8 mouse cellular contexts compared by ENCODE assay signal in genomic region chr11:78534516-78534915, GRCm38 (mm10). TPM values are rescaled to one million over a fixed set of nuclear protein-coding genes. Genes with fewer than 3 reads are reported as not detected.
DNase-seq lines count a peak whose midpoint lies in the region; ATAC-seq lines count a peak whose summit lies in the region.

No protein-coding gene starts in this region.

- H3K4me3 ChIP-seq in heart, embryonic 13.5 days: peak overlapping the region; percentile 86
- no peak overlapping the region for H3K4me3 ChIP-seq in hindbrain, embryonic 16.5 days (ENCODE audit: low read length)
- H3K4me3 ChIP-seq in midbrain, embryonic 14.5 days (replicated peaks; ENCODE audit: low read depth, low read length): 0 out of 2 replicates have a peak overlapping the region, but pooled peaks have one; percentile 78

- peak overlapping the region; percentile 85 for H3K4me2 ChIP-seq in heart, embryonic 13.5 days
- peak overlapping the region; percentile 67 for H3K4me2 ChIP-seq in hindbrain, embryonic 16.5 days (ENCODE audit: low read length)
- H3K4me2 ChIP-seq in midbrain, embryonic 14.5 days (ENCODE audit: low read length): peak overlapping the region; percentile 67

- no peaks in the 10 kb centered on the region for H3K9me3 ChIP-seq in heart, embryonic 13.5 days
- H3K9me3 ChIP-seq in hindbrain, embryonic 16.5 days (ENCODE audit: control insufficient read depth, low read length): no peaks in the 10 kb centered on the region
- no peaks in the 10 kb centered on the region for H3K9me3 ChIP-seq in midbrain, embryonic 14.5 days (ENCODE audit: control insufficient read depth, low read length)

- H3K9ac ChIP-seq in heart, embryonic 13.5 days: peak overlapping the region; percentile 93
- no peak overlapping the region for H3K9ac ChIP-seq in hindbrain, embryonic 16.5 days (ENCODE audit: low read depth, low read length)
- no peak overlapping the region for H3K9ac ChIP-seq in midbrain, embryonic 14.5 days (replicated peaks; ENCODE audit: low read length)

- H3K27ac ChIP-seq in heart, embryonic 13.5 days (replicated peaks): peak overlapping the region; percentile 98
- no peak overlapping the region for H3K27ac ChIP-seq in hindbrain, embryonic 16.5 days (ENCODE audit: low read depth, low read length)
- no peak overlapping the region for H3K27ac ChIP-seq in midbrain, embryonic 14.5 days (replicated peaks; ENCODE audit: low read depth, low read length)

- H3K27me3 ChIP-seq in heart, embryonic 13.5 days (replicated peaks): no peaks in the 10 kb centered on the region
- no peaks in the 10 kb centered on the region for H3K27me3 ChIP-seq in hindbrain, embryonic 16.5 days (replicated peaks; ENCODE audit: control insufficient read depth, insufficient read depth, low read length)
- H3K27me3 ChIP-seq in midbrain, embryonic 14.5 days (ENCODE audit: control insufficient read depth, insufficient read depth, low read length): no peaks in the 10 kb centered on the region

- DNase-seq in heart, postnatal 36 days: no peak
- DNase-seq in R1 (ENCODE audit: low read depth, low spot score): peak; percentile 23
- no peak for DNase-seq in midbrain, embryonic 14.5 days
- DNase-seq in spleen, adult 12 weeks (ENCODE audit: low spot score): no peak
- DNase-seq in layer of hippocampus, adult 9-11 months: no peak
- no peak for DNase-seq in cerebellum, adult 18-20 months

- ATAC-seq in heart, embryonic 13.5 days (ENCODE audit: extremely low read depth, insufficient number of reproducible peaks, low FRiP score, low TSS enrichment): no peak
- no peak for ATAC-seq in hindbrain, embryonic 16.5 days
- no peak for ATAC-seq in midbrain, embryonic 14.5 days (ENCODE audit: low FRiP score, low TSS enrichment)

- intact Hi-C loops in heart, postnatal 36 days (cut with DNase I): no loop called here

- peaks cover 43% of the 10 kb centered on the region for H3K36me3 ChIP-seq in heart, embryonic 13.5 days
- H3K36me3 ChIP-seq in hindbrain, embryonic 16.5 days (ENCODE audit: control insufficient read depth, insufficient read depth, low read length): peaks cover 8% of the 10 kb centered on the region; the same call in 1 of the 2 replicates
- H3K36me3 ChIP-seq in midbrain, embryonic 14.5 days (ENCODE audit: control insufficient read depth, insufficient read depth, low read length): peaks cover 24% of the 10 kb centered on the region

- peaks cover 50% of the 10 kb centered on the region for H3K4me1 ChIP-seq in heart, embryonic 13.5 days
- peaks cover 26% of the 10 kb centered on the region for H3K4me1 ChIP-seq in hindbrain, embryonic 16.5 days (ENCODE audit: control insufficient read depth, insufficient read depth, low read depth, low read length)
- peaks cover 22% of the 10 kb centered on the region for H3K4me1 ChIP-seq in midbrain, embryonic 14.5 days (ENCODE audit: control insufficient read depth, insufficient read depth, low read length)

- 70% methylated on average over 4 of the region's 4 CpGs for WGBS in heart, embryonic 13.5 days
- WGBS in hindbrain, embryonic 16.5 days: 90% methylated on average over 4 of the region's 4 CpGs
- 95% methylated on average over 4 of the region's 4 CpGs for WGBS in midbrain, embryonic 14.5 days

RNA-seq across cellular contexts. Expression of gene Tnfaip1, which starts 1.6 kb away (rescaled TPM):
- polyA plus RNA-seq in heart, embryonic 13.5 days (2015; fragmentation: Nextera tagmentation; extraction: Ambion mirVana): 71.9 and 77.1 TPM in 2 replicates
- 10 to 100 TPM; 38.4 to 42.1 TPM for total RNA-seq in heart, postnatal 36 days (2021)
- 69.3 and 70.8 TPM in 2 replicates for polyA plus RNA-seq in hindbrain, embryonic 16.5 days (2015; fragmentation: Nextera tagmentation; extraction: Ambion mirVana)
- polyA plus RNA-seq in midbrain, embryonic 14.5 days (2014; fragmentation: Nextera tagmentation; extraction: Ambion mirVana): 51.7 and 58.4 TPM in 2 replicates

RNA-seq across cellular contexts. Expression of gene Ift20, which starts 1.6 kb away (rescaled TPM):
- 95.5 and 107 TPM in 2 replicates for polyA plus RNA-seq in heart, embryonic 13.5 days (2015; fragmentation: Nextera tagmentation; extraction: Ambion mirVana)
- total RNA-seq in heart, postnatal 36 days (2021): 10 to 100 TPM; 39.1 to 42.9 TPM
- polyA plus RNA-seq in hindbrain, embryonic 16.5 days (2015; fragmentation: Nextera tagmentation; extraction: Ambion mirVana): 118 and 124 TPM in 2 replicates
- polyA plus RNA-seq in midbrain, embryonic 14.5 days (2014; fragmentation: Nextera tagmentation; extraction: Ambion mirVana): 133 and 135 TPM in 2 replicates

RNA-seq across cellular contexts. Expression of gene Tmem97, which starts 16.1 kb away (rescaled TPM):
- 58.3 and 68.1 TPM in 2 replicates for polyA plus RNA-seq in heart, embryonic 13.5 days (2015; fragmentation: Nextera tagmentation; extraction: Ambion mirVana)
- total RNA-seq in heart, postnatal 36 days (2021): 1 to 10 TPM; 4.8 to 5.1 TPM
- polyA plus RNA-seq in hindbrain, embryonic 16.5 days (2015; fragmentation: Nextera tagmentation; extraction: Ambion mirVana): 44.0 and 48.3 TPM in 2 replicates
- 32.0 and 32.8 TPM in 2 replicates for polyA plus RNA-seq in midbrain, embryonic 14.5 days (2014; fragmentation: Nextera tagmentation; extraction: Ambion mirVana)

RNA-seq across cellular contexts. Expression of gene Poldip2, which starts 22.5 kb away (rescaled TPM):
- polyA plus RNA-seq in heart, embryonic 13.5 days (2015; fragmentation: Nextera tagmentation; extraction: Ambion mirVana): 139 and 151 TPM in 2 replicates
- total RNA-seq in heart, postnatal 36 days (2021): 100 to 1,000 TPM; 151 to 156 TPM
- polyA plus RNA-seq in hindbrain, embryonic 16.5 days (2015; fragmentation: Nextera tagmentation; extraction: Ambion mirVana): 189 and 196 TPM in 2 replicates
- 165 and 171 TPM in 2 replicates for polyA plus RNA-seq in midbrain, embryonic 14.5 days (2014; fragmentation: Nextera tagmentation; extraction: Ambion mirVana)

RNA-seq across cellular contexts. Expression of gene Tmem199, which starts 22.5 kb away (rescaled TPM):
- 43.9 and 45.6 TPM in 2 replicates for polyA plus RNA-seq in heart, embryonic 13.5 days (2015; fragmentation: Nextera tagmentation; extraction: Ambion mirVana)
- total RNA-seq in heart, postnatal 36 days (2021): 10 to 100 TPM in 1 of 2 experiments, 1 to 10 TPM in 1; 9.4 to 10.3 TPM
- 87.9 and 95.5 TPM in 2 replicates for polyA plus RNA-seq in hindbrain, embryonic 16.5 days (2015; fragmentation: Nextera tagmentation; extraction: Ambion mirVana)
- 104 and 108 TPM in 2 replicates for polyA plus RNA-seq in midbrain, embryonic 14.5 days (2014; fragmentation: Nextera tagmentation; extraction: Ambion mirVana)
